Mouse (Mus musculus): ENCODE measurements around the gene Prrg4. TPM values are rescaled to one million over a fixed set of nuclear protein-coding genes. Genes with fewer than 3 reads are reported as not detected.
"Not testable (repeated sequence)": the region's sequence is repeated elsewhere in the genome, so short reads cannot be mapped to it uniquely, and the experiment has no call there.

Prrg4 gene
- total RNA-seq, 1 experiment from 2014 or later, result 40.8 TPM

- peak; percentile 47 to 62; a peak in 3 of 4 replicates for ATAC-seq (replicated peaks in 1 of 2; ENCODE audit: insufficient read depth in 1 of 2, low FRiP score in 2 of 2, low TSS enrichment in 1 of 2, low read depth in 1 of 2, poor library complexity in 2 of 2, severe bottlenecking in 2 of 2)
Measured at GRCm38 (mm10) chr2:104848235-104849161, 1.2 kb downstream of the Prrg4 start.

- peak; percentile 63 to 68 for ATAC-seq (replicated peaks in 1 of 2; ENCODE audit: insufficient read depth in 1 of 2, low FRiP score in 2 of 2, low TSS enrichment in 1 of 2, low read depth in 1 of 2, poor library complexity in 2 of 2, severe bottlenecking in 2 of 2)
Measured at GRCm38 (mm10) chr2:104847645-104848044, 2.0 kb downstream of the Prrg4 start.

- no peak for ATAC-seq (replicated peaks in 1 of 2; ENCODE audit: insufficient read depth in 1 of 2, low FRiP score in 2 of 2, low TSS enrichment in 1 of 2, low read depth in 1 of 2, poor library complexity in 2 of 2, severe bottlenecking in 2 of 2)
Measured at GRCm38 (mm10) chr2:104846638-104847414, 2.9 kb downstream of the Prrg4 start.

- no peak for ATAC-seq (replicated peaks in 1 of 2; ENCODE audit: insufficient read depth in 1 of 2, low FRiP score in 2 of 2, low TSS enrichment in 1 of 2, low read depth in 1 of 2, poor library complexity in 2 of 2, severe bottlenecking in 2 of 2)
Measured at GRCm38 (mm10) chr2:104842559-104842958, 7.1 kb downstream of the Prrg4 start.

GRCm38 (mm10) chr2:104841736-104842135 lies 7.9 kb downstream of the Prrg4 start:
- no peak for ATAC-seq (replicated peaks in 1 of 2; ENCODE audit: insufficient read depth in 1 of 2, low FRiP score in 2 of 2, low TSS enrichment in 1 of 2, low read depth in 1 of 2, poor library complexity in 2 of 2, severe bottlenecking in 2 of 2)

- no peak for ATAC-seq (replicated peaks in 1 of 2; ENCODE audit: insufficient read depth in 1 of 2, low FRiP score in 2 of 2, low TSS enrichment in 1 of 2, low read depth in 1 of 2, poor library complexity in 2 of 2, severe bottlenecking in 2 of 2)
Measured at GRCm38 (mm10) chr2:104840974-104841373, 8.7 kb downstream of the Prrg4 start.

- no peak for ATAC-seq (replicated peaks in 1 of 2; ENCODE audit: insufficient read depth in 1 of 2, low FRiP score in 2 of 2, low TSS enrichment in 1 of 2, low read depth in 1 of 2, poor library complexity in 2 of 2, severe bottlenecking in 2 of 2)
Measured at GRCm38 (mm10) chr2:104832486-104832885, 17.2 kb downstream of the Prrg4 start.

- no peak for ATAC-seq (replicated peaks in 1 of 2; ENCODE audit: insufficient read depth in 1 of 2, low FRiP score in 2 of 2, low TSS enrichment in 1 of 2, low read depth in 1 of 2, poor library complexity in 2 of 2, severe bottlenecking in 2 of 2)
Measured at GRCm38 (mm10) chr2:104826191-104826590, 23.5 kb downstream of the Prrg4 start.

GRCm38 (mm10) chr2:104818763-104819162 lies 30.9 kb downstream of the Prrg4 start:
- not testable (repeated sequence) for ATAC-seq (replicated peaks in 1 of 2; ENCODE audit: insufficient read depth in 1 of 2, low FRiP score in 2 of 2, low TSS enrichment in 1 of 2, low read depth in 1 of 2, poor library complexity in 2 of 2, severe bottlenecking in 2 of 2)

- no peak for ATAC-seq (replicated peaks in 1 of 2; ENCODE audit: insufficient read depth in 1 of 2, low FRiP score in 2 of 2, low TSS enrichment in 1 of 2, low read depth in 1 of 2, poor library complexity in 2 of 2, severe bottlenecking in 2 of 2)
Measured at GRCm38 (mm10) chr2:104817555-104818330, 31.9 kb downstream of the Prrg4 start.

GRCm38 (mm10) chr2:104816866-104817439 lies 32.7 kb downstream of the Prrg4 start:
- ATAC-seq (replicated peaks in 1 of 2; ENCODE audit: insufficient read depth in 1 of 2, low FRiP score in 2 of 2, low TSS enrichment in 1 of 2, low read depth in 1 of 2, poor library complexity in 2 of 2, severe bottlenecking in 2 of 2), result peak; percentile 88 to 89

GRCm38 (mm10) chr2:104816371-104816827 lies 33.3 kb downstream of the Prrg4 start, which contains the start of gene Qser1:
Qser1 (minus strand) TSS chr2:104816760.
- no peak for ATAC-seq (replicated peaks in 1 of 2; ENCODE audit: insufficient read depth in 1 of 2, low FRiP score in 2 of 2, low TSS enrichment in 1 of 2, low read depth in 1 of 2, poor library complexity in 2 of 2, severe bottlenecking in 2 of 2)

- ATAC-seq (replicated peaks in 1 of 2; ENCODE audit: insufficient read depth in 1 of 2, low FRiP score in 2 of 2, low TSS enrichment in 1 of 2, low read depth in 1 of 2, poor library complexity in 2 of 2, severe bottlenecking in 2 of 2), result peak; percentile 15 to 19; a peak in 2 of 4 replicates
Measured at GRCm38 (mm10) chr2:104815561-104816370, 33.9 kb downstream of the Prrg4 start.

GRCm38 (mm10) chr2:104814181-104814951 lies 35.3 kb downstream of the Prrg4 start:
- ATAC-seq (replicated peaks in 1 of 2; ENCODE audit: insufficient read depth in 1 of 2, low FRiP score in 2 of 2, low TSS enrichment in 1 of 2, low read depth in 1 of 2, poor library complexity in 2 of 2, severe bottlenecking in 2 of 2), result no peak

- ATAC-seq (replicated peaks in 1 of 2; ENCODE audit: insufficient read depth in 1 of 2, low FRiP score in 2 of 2, low TSS enrichment in 1 of 2, low read depth in 1 of 2, poor library complexity in 2 of 2, severe bottlenecking in 2 of 2), result peak; percentile 82 to 84
Measured at GRCm38 (mm10) chr2:104805435-104805834, 44.2 kb downstream of the Prrg4 start.

All from hematopoietic stem cell, adult 5-6 weeks (primary cell).